Mouse (Mus musculus) heart, postnatal 36 days (tissue): ENCODE measurements around the gene Nxt2. TPM values are rescaled to one million over a fixed set of nuclear protein-coding genes. Genes with fewer than 3 reads are reported as not detected.

Experiments
- total RNA-seq, 2 experiments: library from RNA; stranded (reverse); gene quantifications; 2 replicates each; pipeline ENCODE4 v1.2.3; 2021

Gene Nxt2
- total RNA-seq, 2 experiments from 2014 or later = 6.7 to 7.3 TPM

Other genes with a start within 250 kb of the Nxt2 start
- gene Gucy2f, start 29.8 kb upstream of the Nxt2 start, total RNA-seq = not detected
- under 1 TPM; 0.22 to 0.25 TPM for gene Kcne1l, start 79.5 kb downstream of the Nxt2 start, total RNA-seq
- gene Acsl4, start 163.8 kb downstream of the Nxt2 start, total RNA-seq = 10 to 100 TPM in 1 of 2 experiments, 1 to 10 TPM in 1; 10.0 to 11.5 TPM